Mouse (Mus musculus): ENCODE results near the gene BC024978. TPM values are rescaled to one million over a fixed set of nuclear protein-coding genes. Genes with fewer than 3 reads are reported as not detected.
A peak's percentile ranks its signal among the peaks of the same experiment; 100 is the strongest.

Gene BC024978
- polyA plus RNA-seq, 1 experiment from 2014 or later: 3.6 TPM

- peak overlapping the region; percentile 97 for H3K27ac ChIP-seq (replicated peaks)
- peaks cover 11% of the 10 kb centered on the region; the same call in 1 of the 2 replicates for H3K36me3 ChIP-seq
- no peaks in the 10 kb centered on the region for H3K27me3 ChIP-seq
- peak overlapping the region; percentile 86 for H3K9ac ChIP-seq (replicated peaks)
- peak overlapping the region; percentile 85 for H3K4me2 ChIP-seq (replicated peaks)
- 0 out of 2 replicates have a peak, but pooled peaks have one; percentile 5 for ATAC-seq (replicated peaks)
- WGBS: 74% methylated on average over 23 of the region's 23 CpGs
- peaks cover 63% of the 10 kb centered on the region for H3K4me1 ChIP-seq
- H3K9me3 ChIP-seq: no peaks in the 10 kb centered on the region
- peak overlapping the region; percentile 90 for H3K4me3 ChIP-seq
These were observed 30.4 kb upstream of the BC024978 start for GRCm38 (mm10) chr7:27165007-27165655.

- Histone ChIP-seq H3K4me3 (peak overlapping the region; percentile 90), H3K27me3 (no peaks in the 10 kb centered on the region), H3K4me2 (replicated peaks) (peak overlapping the region; percentile 85), H3K4me1 (peaks cover 58% of the 10 kb centered on the region), H3K36me3 (peaks cover 11% of the 10 kb centered on the region; the same call in 1 of the 2 replicates), H3K9me3 (no peaks in the 10 kb centered on the region), H3K27ac (replicated peaks) (peak overlapping the region; percentile 97), H3K9ac (replicated peaks) (peak overlapping the region; percentile 86)
- 4% methylated on average over 8 of the region's 8 CpGs for WGBS
- ATAC-seq (replicated peaks): 0 out of 2 replicates have a peak, but pooled peaks have one; percentile 5
These were observed 29.9 kb upstream of the BC024978 start for GRCm38 (mm10) chr7:27165696-27166095.

- peak; percentile 58 for ATAC-seq (replicated peaks)
- Histone ChIP-seq H3K9ac (replicated peaks) (peak overlapping the region; percentile 86), H3K27me3 (no peaks in the 10 kb centered on the region), H3K27ac (replicated peaks) (peak overlapping the region; percentile 97), H3K9me3 (no peaks in the 10 kb centered on the region), H3K36me3 (peaks cover 11% of the 10 kb centered on the region; the same call in 1 of the 2 replicates), H3K4me1 (peaks cover 52% of the 10 kb centered on the region), H3K4me2 (replicated peaks) (peak overlapping the region; percentile 85), H3K4me3 (peak overlapping the region; percentile 90)
- under 1% methylated on average over 42 of the region's 43 CpGs for WGBS
These were observed 29.4 kb upstream of the BC024978 start for GRCm38 (mm10) chr7:27166229-27166613.

- H3K4me2 ChIP-seq (replicated peaks): peak within 1 kb of the TSS; percentile 85
- 1% methylated on average over 60 of the region's 61 CpGs for WGBS
- H3K27me3 ChIP-seq: no peaks in the 10 kb centered on the region
- peaks cover 11% of the 10 kb centered on the region for H3K36me3 ChIP-seq
- no peaks in the 10 kb centered on the region for H3K9me3 ChIP-seq
- H3K27ac ChIP-seq (replicated peaks): peak within 1 kb of the TSS; percentile 97
- peaks cover 47% of the 10 kb centered on the region for H3K4me1 ChIP-seq
- H3K9ac ChIP-seq (replicated peaks): peak within 1 kb of the TSS; percentile 86
- H3K4me3 ChIP-seq: peak within 1 kb of the TSS; percentile 90
- peak; percentile 81 for ATAC-seq (replicated peaks)
These were observed 28.7 kb upstream of the BC024978 start, which contains the start of gene Egln2 for GRCm38 (mm10) chr7:27166614-27167474. Gene Egln2 (minus strand): TSS chr7:27166802.

GRCm38 (mm10) chr7:27167475-27168094, 28.0 kb upstream of the BC024978 start:
- no peaks in the 10 kb centered on the region for H3K9me3 ChIP-seq
- H3K4me3 ChIP-seq: peak overlapping the region; percentile 90
- 75% methylated on average over 11 of the region's 11 CpGs for WGBS
- H3K27me3 ChIP-seq: no peaks in the 10 kb centered on the region
- H3K4me1 ChIP-seq: peaks cover 40% of the 10 kb centered on the region
- H3K36me3 ChIP-seq: peaks cover 16% of the 10 kb centered on the region
- peak overlapping the region; percentile 86 for H3K9ac ChIP-seq (replicated peaks)
- peak overlapping the region; percentile 85 for H3K4me2 ChIP-seq (replicated peaks)
- H3K27ac ChIP-seq (replicated peaks): peak overlapping the region; percentile 97
- no peak for ATAC-seq (replicated peaks)

- no peak overlapping the region for H3K9ac ChIP-seq (replicated peaks)
These were observed 27.2 kb upstream of the BC024978 start for GRCm38 (mm10) chr7:27168371-27168770.

GRCm38 (mm10) chr7:27170981-27171380, 24.6 kb upstream of the BC024978 start:
- ATAC-seq (replicated peaks): no peak
- H3K27me3 ChIP-seq: no peaks in the 10 kb centered on the region
- 91% methylated on average over 3 of the region's 3 CpGs for WGBS
- H3K36me3 ChIP-seq: peaks cover 34% of the 10 kb centered on the region
- no peak overlapping the region for H3K4me2 ChIP-seq (replicated peaks)
- H3K9me3 ChIP-seq: no peaks in the 10 kb centered on the region
- no peak overlapping the region for H3K4me3 ChIP-seq
- no peak overlapping the region for H3K27ac ChIP-seq (replicated peaks)
- no peak overlapping the region for H3K9ac ChIP-seq (replicated peaks)
- H3K4me1 ChIP-seq: peaks cover 8% of the 10 kb centered on the region

More at GRCm38 (mm10) chr7:27168371-27168770, 27.2 kb upstream of the BC024978 start:
- peaks cover 23% of the 10 kb centered on the region for H3K36me3 ChIP-seq
- no peak overlapping the region for H3K27ac ChIP-seq (replicated peaks)
- 97% methylated on average over 5 of the region's 5 CpGs for WGBS
- H3K4me3 ChIP-seq: no peak overlapping the region
- no peak for ATAC-seq (replicated peaks)
- no peaks in the 10 kb centered on the region for H3K27me3 ChIP-seq
- H3K4me2 ChIP-seq (replicated peaks): no peak overlapping the region
- peaks cover 32% of the 10 kb centered on the region for H3K4me1 ChIP-seq
- no peaks in the 10 kb centered on the region for H3K9me3 ChIP-seq

- H3K36me3 ChIP-seq: peaks cover 34% of the 10 kb centered on the region
- ATAC-seq (replicated peaks): no peak
- H3K9ac ChIP-seq (replicated peaks): no peak overlapping the region
- no peaks in the 10 kb centered on the region for H3K27me3 ChIP-seq
- H3K4me1 ChIP-seq: peaks cover 13% of the 10 kb centered on the region
- H3K9me3 ChIP-seq: no peaks in the 10 kb centered on the region
- 93% methylated on average over 15 of the region's 15 CpGs for WGBS
- no peak overlapping the region for H3K27ac ChIP-seq (replicated peaks)
- no peak overlapping the region for H3K4me2 ChIP-seq (replicated peaks)
- H3K4me3 ChIP-seq: no peak overlapping the region
These were observed 21.1 kb upstream of the BC024978 start for GRCm38 (mm10) chr7:27174496-27174895.

GRCm38 (mm10) chr7:27174896-27175295, 20.7 kb upstream of the BC024978 start:
- no peak for ATAC-seq (replicated peaks)
- H3K4me1 ChIP-seq: peaks cover 16% of the 10 kb centered on the region
- H3K9me3 ChIP-seq: no peaks in the 10 kb centered on the region
- 94% methylated on average over 7 of the region's 7 CpGs for WGBS
- H3K36me3 ChIP-seq: peaks cover 33% of the 10 kb centered on the region
- H3K27me3 ChIP-seq: no peaks in the 10 kb centered on the region
- no peak overlapping the region for H3K4me2 ChIP-seq (replicated peaks)
- H3K9ac ChIP-seq (replicated peaks): no peak overlapping the region
- H3K4me3 ChIP-seq: no peak overlapping the region
- no peak overlapping the region for H3K27ac ChIP-seq (replicated peaks)

GRCm38 (mm10) chr7:27177942-27178323, 17.6 kb upstream of the BC024978 start:
- H3K27ac ChIP-seq (replicated peaks): peak overlapping the region; percentile 96
- no peak for ATAC-seq (replicated peaks)
- WGBS: 21% methylated on average over 4 of the region's 4 CpGs
- peak overlapping the region; percentile 53 for H3K4me2 ChIP-seq (replicated peaks)
- peaks cover 19% of the 10 kb centered on the region for H3K36me3 ChIP-seq
- H3K4me3 ChIP-seq: peak overlapping the region; percentile 84
- H3K27me3 ChIP-seq: no peaks in the 10 kb centered on the region
- no peaks in the 10 kb centered on the region for H3K9me3 ChIP-seq
- H3K4me1 ChIP-seq: peaks cover 19% of the 10 kb centered on the region
- H3K9ac ChIP-seq (replicated peaks): peak overlapping the region; percentile 62

- Histone ChIP-seq H3K27ac (replicated peaks) (peak within 1 kb of the TSS; percentile 96), H3K9me3 (no peaks in the 10 kb centered on the region), H3K4me2 (replicated peaks) (peak within 1 kb of the TSS; percentile 53), H3K27me3 (no peaks in the 10 kb centered on the region), H3K4me3 (peak within 1 kb of the TSS; percentile 84), H3K36me3 (peaks cover 19% of the 10 kb centered on the region; the same call in 1 of the 2 replicates), H3K4me1 (peaks cover 19% of the 10 kb centered on the region), H3K9ac (replicated peaks) (peak within 1 kb of the TSS; percentile 62)
- ATAC-seq (replicated peaks): peak; percentile 98
- WGBS: 1% methylated on average over 52 of the region's 53 CpGs
These were observed 17.0 kb upstream of the BC024978 start, which contains the start of gene Rab4b for GRCm38 (mm10) chr7:27178324-27179216. Gene Rab4b (minus strand): TSS chr7:27178896.
